Mouse (Mus musculus) C2C12 (cell line): ENCODE data around the gene Ech1.

Source experiments
- CEBPB ChIP-seq: IDR thresholded peaks from one replicate; pipeline ENCODE4 v1.6.1; 2011; ENCODE audit warnings: low read depth, mild to moderate bottlenecking, control low read depth, moderate library complexity
- CTCF ChIP-seq: IDR thresholded peaks from one replicate; pipeline ENCODE4 v1.5.1; 2011; ENCODE audit not compliant: control insufficient read depth, insufficient read depth, insufficient read length
- FOSL1 ChIP-seq: IDR thresholded peaks from one replicate; pipeline ENCODE4 v1.8.0; 2011; ENCODE audit warnings: mild to moderate bottlenecking, low read length; ENCODE audit not compliant: poor library complexity, insufficient read depth, severe bottlenecking
- MAX ChIP-seq: IDR thresholded peaks from one replicate; pipeline ENCODE4 v1.6.1; 2011; ENCODE audit warnings: mild to moderate bottlenecking, control low read depth
- MYOD1 ChIP-seq: IDR thresholded peaks from one replicate; pipeline ENCODE4 v1.6.1; 2011; ENCODE audit warnings: low read depth; ENCODE audit not compliant: control insufficient read depth, insufficient read length
- MYOG ChIP-seq: IDR thresholded peaks from one replicate; pipeline ENCODE4 v1.6.1; 2011; ENCODE audit not compliant: control insufficient read depth, insufficient read length; ENCODE audit errors: extremely low read depth

DNA sequence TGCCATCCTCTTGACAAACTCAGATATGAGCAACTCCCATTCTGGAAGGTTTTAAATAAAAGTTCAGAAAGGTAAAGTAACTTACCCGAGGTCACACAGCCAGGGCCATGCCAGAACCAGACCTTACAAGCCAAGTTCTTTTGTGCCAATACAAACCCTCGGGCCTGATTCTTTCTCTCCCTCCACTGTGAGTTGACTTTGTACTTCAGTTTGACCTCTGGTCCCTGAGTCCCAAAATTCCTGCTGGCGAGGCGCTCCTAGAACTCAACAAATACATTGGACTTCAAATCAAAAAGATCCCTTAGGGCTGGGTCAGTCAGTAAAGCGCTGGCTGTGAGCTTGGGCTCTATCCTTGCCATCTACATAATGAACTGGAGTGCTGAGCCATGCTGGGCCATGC, 11.9 kb downstream of the Ech1 start:
- no peak for TF ChIP-seq CTCF
- TF ChIP-seq FOSL1: no peak
- TF ChIP-seq MYOD1: no peak
- no peak for TF ChIP-seq MAX
- no peak for TF ChIP-seq CEBPB
- no peak for TF ChIP-seq MYOG
